Mouse (Mus musculus): ENCODE results near the gene Lmbrd1. TPM values are rescaled to one million over a fixed set of nuclear protein-coding genes. Genes with fewer than 3 reads are reported as not detected.
"Not testable (repeated sequence)": the region's sequence is repeated elsewhere in the genome, so short reads cannot be mapped to it uniquely, and the experiment has no call there.

Lmbrd1 gene
- polyA plus RNA-seq, 1 experiment from 2014 or later, result 25.4 TPM

DNA sequence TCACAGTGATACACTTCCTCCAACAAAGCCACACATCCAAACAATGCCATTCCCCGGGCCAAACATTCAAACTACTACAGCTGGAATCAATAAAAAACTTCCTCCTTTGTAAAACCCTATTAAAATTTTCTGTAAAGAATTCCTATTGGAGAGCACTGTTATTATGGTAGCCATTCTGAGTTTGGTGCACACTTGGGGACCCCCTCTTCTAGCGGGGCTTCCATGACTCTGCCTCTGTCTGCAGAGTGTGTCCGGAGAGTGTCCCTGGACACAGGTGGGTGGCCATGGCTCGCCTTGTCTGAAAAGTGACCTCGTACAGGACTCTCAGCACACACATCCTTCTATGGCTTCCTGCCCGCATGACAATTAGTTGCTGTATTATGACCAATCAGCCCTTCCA lies 114.7 kb downstream of the Lmbrd1 start:
- Histone ChIP-seq H3K9ac (no peak overlapping the region), H3K36me3 (no peaks in the 10 kb centered on the region), H3K4me3 (no peak overlapping the region), H3K4me2 (no peak overlapping the region), H3K27ac (no peak overlapping the region), H3K27me3 (no peaks in the 10 kb centered on the region), H3K4me1 (replicated peaks) (no peaks in the 10 kb centered on the region), H3K9me3 (replicated peaks) (no peaks in the 10 kb centered on the region)
- 83% methylated on average over 6 of the region's 6 CpGs for WGBS
- ATAC-seq (replicated peaks; ENCODE audit: insufficient number of reproducible peaks, insufficient read depth, low FRiP score, low read depth), result no peak

DNA sequence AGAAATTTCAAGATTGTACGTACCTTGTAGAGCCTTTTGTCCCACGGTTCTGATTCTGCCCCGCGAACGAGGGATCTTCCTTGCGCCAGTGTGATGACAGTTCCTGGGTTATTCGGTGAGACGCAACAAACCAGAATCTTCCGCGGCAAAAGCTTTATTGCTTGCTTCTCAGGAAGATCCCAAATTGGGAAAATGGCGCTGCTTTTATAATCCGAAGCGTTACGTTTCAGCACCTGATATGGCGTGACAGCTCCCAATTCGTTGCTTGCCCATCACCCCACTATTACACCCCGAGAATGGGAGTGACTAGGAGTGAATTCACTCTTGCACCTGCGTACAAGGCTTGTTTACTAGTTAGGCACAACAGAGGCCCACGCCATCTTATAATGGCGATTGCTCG lies 129.5 kb downstream of the Lmbrd1 start:
- not testable (repeated sequence) for H3K9me3 ChIP-seq (replicated peaks); H3K36me3 ChIP-seq; H3K27me3 ChIP-seq; H3K4me1 ChIP-seq (replicated peaks); H3K9ac ChIP-seq; H3K27ac ChIP-seq; H3K4me3 ChIP-seq; H3K4me2 ChIP-seq; ATAC-seq (replicated peaks; ENCODE audit: insufficient number of reproducible peaks, insufficient read depth, low FRiP score, low read depth)
- whole genome bisulfite sequencing, result 91% methylated on average over 21 of the region's 21 CpGs

Other genes with a start within 250 kb of the Lmbrd1 start
- 0.09 and 0.28 TPM in 2 replicates for gene Col19a1, start 91.2 kb upstream of the Lmbrd1 start, polyA plus RNA-seq (2015; fragmentation: Nextera tagmentation; extraction: Ambion mirVana)

Data from heart, embryonic 15.5 days (tissue).